Comparison of ENCODE assay signal across 7 mouse cellular contexts in the genomic region with DNA sequence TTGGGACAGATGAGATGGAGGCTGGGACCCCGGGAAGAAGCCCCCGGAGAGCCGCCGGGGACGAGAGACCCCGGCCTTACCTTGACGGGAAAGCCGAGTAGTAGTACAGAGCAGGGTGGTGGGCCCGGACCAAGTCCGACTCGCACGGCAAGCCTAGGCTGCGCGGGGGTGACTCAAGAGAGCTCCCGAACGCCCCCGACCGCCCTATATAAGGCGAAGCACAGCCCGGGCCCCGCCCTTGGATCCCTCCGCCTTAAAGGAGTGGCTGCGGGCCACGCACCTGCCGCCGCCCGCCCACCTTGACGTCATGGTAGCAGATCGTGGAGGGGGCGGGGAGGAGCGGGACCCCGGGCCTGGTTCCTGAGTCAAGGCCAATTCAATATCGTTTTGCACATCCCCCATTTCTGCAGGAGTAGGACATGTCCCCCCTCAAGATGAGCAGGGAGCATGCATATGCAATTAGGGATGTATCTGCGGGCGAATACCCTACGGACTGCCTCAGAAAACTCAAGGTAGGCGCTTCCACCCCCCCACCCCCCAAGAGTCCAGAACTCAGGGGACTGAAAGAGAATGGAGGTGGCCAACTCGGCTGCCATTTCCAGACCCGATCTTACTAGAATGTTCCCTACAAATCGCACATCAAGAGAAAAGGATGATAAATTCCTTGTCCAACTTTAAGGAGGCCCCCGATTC. TPM values are rescaled to one million over a fixed set of nuclear protein-coding genes. Genes with fewer than 3 reads are reported as not detected.
DNase-seq lines count a peak whose midpoint lies in the region; ATAC-seq and TF ChIP-seq lines count a peak whose summit lies in the region.

Gene Hsp90ab1, minus strand, starts transcription at position 185 of the 693 bp plus-strand sequence.

- peak; percentile 99 for DNase-seq in adrenal gland, postnatal 25 days
- DNase-seq in heart, adult 18-20 months, result peak; percentile 99 to 100
- peak; percentile 99 for DNase-seq in kidney, adult 2 months
- DNase-seq in spleen, adult 2 months (ENCODE audit: low read depth in 1 of 2, low spot score in 2 of 2), result peak; percentile 95 to 98

- peak within 1 kb of the TSS; percentile 97 for H3K27ac ChIP-seq in embryonic facial prominence, embryonic 12.5 days
- H3K27ac ChIP-seq in kidney, adult 2 months (ENCODE audit: insufficient read depth, low read depth, low read length), result peak within 1 kb of the TSS; percentile 99
- peak within 1 kb of the TSS; percentile 97 for H3K27ac ChIP-seq in limb, embryonic 12.5 days
- H3K27ac ChIP-seq in midbrain, embryonic 15.5 days, result peak within 1 kb of the TSS; percentile 97
- peak within 1 kb of the TSS; percentile 99 for H3K27ac ChIP-seq in spleen, adult 2 months (ENCODE audit: insufficient read depth, low read length)

- H3K4me1 ChIP-seq in embryonic facial prominence, embryonic 12.5 days, result peaks cover 20% of the 10 kb centered on the region
- peaks cover 10% of the 10 kb centered on the region; the same call in 1 of the 2 replicates for H3K4me1 ChIP-seq in kidney, adult 2 months (ENCODE audit: control insufficient read depth, insufficient read depth, low read length)
- H3K4me1 ChIP-seq in limb, embryonic 12.5 days (replicated peaks), result peaks cover 26% of the 10 kb centered on the region
- peaks cover 39% of the 10 kb centered on the region for H3K4me1 ChIP-seq in midbrain, embryonic 15.5 days
- H3K4me1 ChIP-seq in spleen, adult 2 months (ENCODE audit: control insufficient read depth, insufficient read depth, insufficient read length), result peaks cover 8% of the 10 kb centered on the region; the same call in 1 of the 2 replicates

- peak within 1 kb of the TSS; percentile 98 for H3K4me3 ChIP-seq in embryonic facial prominence, embryonic 12.5 days
- H3K4me3 ChIP-seq in kidney, adult 2 months (ENCODE audit: insufficient read depth, low read depth, low read length), result peak within 1 kb of the TSS; percentile 79
- peak within 1 kb of the TSS; percentile 95 for H3K4me3 ChIP-seq in limb, embryonic 12.5 days (replicated peaks)
- H3K4me3 ChIP-seq in midbrain, embryonic 15.5 days, result peak within 1 kb of the TSS; percentile 88
- peak within 1 kb of the TSS; percentile 94 for H3K4me3 ChIP-seq in spleen, adult 2 months (ENCODE audit: extremely low read depth, insufficient read depth, insufficient read length)

- ATAC-seq in embryonic facial prominence, embryonic 12.5 days (ENCODE audit: insufficient number of reproducible peaks, insufficient read depth, low FRiP score, low TSS enrichment), result peak; percentile 86
- ATAC-seq in limb, embryonic 12.5 days (ENCODE audit: insufficient number of reproducible peaks, insufficient read depth, low FRiP score, low TSS enrichment, low read depth), result peak; percentile 89
- ATAC-seq in midbrain, embryonic 15.5 days (replicated peaks), result peak; percentile 87

- no peak for TF ChIP-seq CTCF in kidney, adult 2 months (conservative IDR thresholded peaks at IDR 0.05; ENCODE audit: insufficient read depth, insufficient read length, low read depth, low read length)
- TF ChIP-seq CTCF in spleen, adult 2 months (IDR thresholded peaks at IDR 0.05; ENCODE audit: extremely low read depth, insufficient read depth, insufficient read length, insufficient replicate concordance), result no peak

- peak within 1 kb of the TSS; percentile 78 for H3K4me2 ChIP-seq in embryonic facial prominence, embryonic 12.5 days (replicated peaks)
- H3K4me2 ChIP-seq in limb, embryonic 12.5 days, result peak within 1 kb of the TSS; percentile 64
- H3K4me2 ChIP-seq in midbrain, embryonic 15.5 days, result peak within 1 kb of the TSS; percentile 76

- peaks cover 36% of the 10 kb centered on the region for H3K36me3 ChIP-seq in embryonic facial prominence, embryonic 12.5 days
- peaks cover 26% of the 10 kb centered on the region for H3K36me3 ChIP-seq in kidney, adult 2 months (ENCODE audit: control insufficient read depth, insufficient read depth, low read length)
- peaks cover 37% of the 10 kb centered on the region for H3K36me3 ChIP-seq in limb, embryonic 12.5 days
- H3K36me3 ChIP-seq in midbrain, embryonic 15.5 days (replicated peaks), result peaks cover 33% of the 10 kb centered on the region
- H3K36me3 ChIP-seq in spleen, adult 2 months (ENCODE audit: control insufficient read depth, insufficient read depth, low read length), result peaks cover 29% of the 10 kb centered on the region

- H3K9me3 ChIP-seq in embryonic facial prominence, embryonic 12.5 days, result no peaks in the 10 kb centered on the region
- no peaks in the 10 kb centered on the region for H3K9me3 ChIP-seq in limb, embryonic 12.5 days
- H3K9me3 ChIP-seq in midbrain, embryonic 15.5 days, result no peaks in the 10 kb centered on the region

- peak within 1 kb of the TSS; percentile 99 for H3K9ac ChIP-seq in embryonic facial prominence, embryonic 12.5 days
- peak within 1 kb of the TSS; percentile 99 for H3K9ac ChIP-seq in limb, embryonic 12.5 days (replicated peaks)
- peak within 1 kb of the TSS; percentile 96 for H3K9ac ChIP-seq in midbrain, embryonic 15.5 days

- H3K27me3 ChIP-seq in embryonic facial prominence, embryonic 12.5 days, result no peaks in the 10 kb centered on the region
- no peaks in the 10 kb centered on the region for H3K27me3 ChIP-seq in kidney, adult 2 months (replicated peaks; ENCODE audit: control insufficient read depth, insufficient read depth, low read length)
- no peaks in the 10 kb centered on the region for H3K27me3 ChIP-seq in limb, embryonic 12.5 days
- H3K27me3 ChIP-seq in midbrain, embryonic 15.5 days (replicated peaks), result no peaks in the 10 kb centered on the region
- H3K27me3 ChIP-seq in spleen, adult 2 months (ENCODE audit: control insufficient read depth, insufficient read depth, low read length), result no peaks in the 10 kb centered on the region

- under 1% methylated on average over 41 of the region's 41 CpGs for WGBS in embryonic facial prominence, embryonic 12.5 days
- WGBS in kidney, adult 2 months, result under 1% methylated on average over 41 of the region's 41 CpGs
- WGBS in limb, embryonic 12.5 days, result under 1% methylated on average over 41 of the region's 41 CpGs
- under 1% methylated on average over 41 of the region's 41 CpGs for WGBS in midbrain, embryonic 15.5 days
- WGBS in spleen, adult 2 months, result under 1% methylated on average over 41 of the region's 41 CpGs

- peak; percentile 97 for TF ChIP-seq POLR2A in kidney, adult 2 months (IDR thresholded peaks at IDR 0.05; ENCODE audit: low read depth, low read length)
- peak; percentile 98 for TF ChIP-seq POLR2A in spleen, adult 2 months (IDR thresholded peaks at IDR 0.05; ENCODE audit: low read depth, low read length)

RNA-seq across cellular contexts. Expression of gene Hsp90ab1, which starts in this region (rescaled TPM):
- 1,940 and 2,378 TPM in 2 replicates for total RNA-seq in adrenal gland, postnatal 25 days (2021)
- 1,470 and 1,480 TPM in 2 replicates for polyA plus RNA-seq in embryonic facial prominence, embryonic 12.5 days (2016; fragmentation: Nextera tagmentation; extraction: Ambion mirVana)
- total RNA-seq in heart, adult 18-20 months (2021), result 1,000 to 10,000 TPM; 1,354 to 1,581 TPM
- 369 and 408 TPM in 2 replicates for polyA plus RNA-seq in kidney, adult 2 months (2012; rRNA removed)
- 1,474 and 1,563 TPM in 2 replicates for polyA plus RNA-seq in limb, embryonic 12.5 days (2016; fragmentation: Nextera tagmentation; extraction: Ambion mirVana)
- 1,488 and 1,537 TPM in 2 replicates for polyA plus RNA-seq in midbrain, embryonic 15.5 days (2015; fragmentation: Nextera tagmentation; extraction: Ambion mirVana)
- 194 and 202 TPM in 2 replicates for polyA plus RNA-seq in spleen, adult 2 months (2012; rRNA removed)

Comparison
In these comparisons a context has a peak if more than half of its experiments do, and no peak if none do; other contexts are left out.
1. Peak in every context shown above with its lines: DNase-seq, ATAC-seq, H3K4me3 ChIP-seq and H3K27ac ChIP-seq.